Mouse (Mus musculus) limb, embryonic 11.5 days (tissue): ENCODE data around the gene Eif3k. TPM values are rescaled to one million over a fixed set of nuclear protein-coding genes. Genes with fewer than 3 reads are reported as not detected.

Experiments used
- ATAC-seq: fragments of 200-750 bp; cut with Nextera tagmentation; 2 replicates; pipeline ENCODE4 v1.8.0; 2017; ENCODE audit warnings: low read depth; ENCODE audit not compliant: insufficient number of reproducible peaks, low FRiP score, low TSS enrichment
- DNase-seq: peaks from one replicate; pipeline ENCODE4 v3.0.0-alpha.2; 2015; ENCODE audit warnings: low spot score
- H3K27ac ChIP-seq: fragments of 300-500 bp; sonication (generic); replicated peaks from 2 replicates; pipeline ENCODE4 v1.5.1; 2014; ENCODE audit warnings: low read depth, mild to moderate bottlenecking, low read length
- H3K27me3 ChIP-seq: fragments of 300-500 bp; sonication (generic); 2 replicates; pipeline ENCODE4 v1.6.1; 2014; ENCODE audit warnings: mild to moderate bottlenecking, low read length, mixed read lengths; ENCODE audit not compliant: control insufficient read depth, insufficient read depth
- H3K36me3 ChIP-seq: fragments of 300-500 bp; sonication (generic); 2 replicates; pipeline ENCODE4 v1.6.1; 2014; ENCODE audit warnings: mild to moderate bottlenecking, low read length, moderate library complexity, mixed read lengths; ENCODE audit not compliant: control insufficient read depth, insufficient read depth
- H3K4me1 ChIP-seq: fragments of 300-500 bp; sonication (generic); 2 replicates; pipeline ENCODE4 v1.6.1; 2014; ENCODE audit warnings: low read length, mixed read lengths; ENCODE audit not compliant: control insufficient read depth, insufficient read depth
- H3K4me2 ChIP-seq: fragments of 300-500 bp; sonication (generic); 2 replicates; pipeline ENCODE4 v1.6.1; 2014; ENCODE audit warnings: low read depth, mild to moderate bottlenecking, moderate library complexity; ENCODE audit not compliant: severe bottlenecking
- H3K4me3 ChIP-seq: fragments of 300-500 bp; sonication (generic); 2 replicates; pipeline ENCODE4 v1.5.1; 2014; ENCODE audit warnings: low read depth, low read length
- H3K9ac ChIP-seq: fragments of 300-500 bp; sonication (generic); 2 replicates; pipeline ENCODE4 v1.6.1; 2014; ENCODE audit warnings: mild to moderate bottlenecking, low read length
- H3K9me3 ChIP-seq: fragments of 300-500 bp; sonication (generic); 2 replicates; pipeline ENCODE4 v1.6.1; 2016; ENCODE audit warnings: low read length; ENCODE audit not compliant: control insufficient read depth
- WGBS: fragments of 180-500 bp; shearing (Covaris S2); extraction: QIAGEN DNeasy Blood & Tissue Kit; methylation state at CpG from one replicate; pipeline ENCODE4 v1.1.7; 2014; 5-methylcytosine and 5-hydroxymethylcytosine counted together
- polyA plus RNA-seq: library from polyadenylated mRNA; unstranded; fragments of >200 nt; fragmentation: Nextera tagmentation; extraction: Ambion mirVana; gene quantifications from 2 replicates; pipeline ENCODE4 v1.2.1, GENCODE M21; 2014

Gene Eif3k
- polyA plus RNA-seq, 1 experiment from 2014 or later: 476 TPM

DNA sequence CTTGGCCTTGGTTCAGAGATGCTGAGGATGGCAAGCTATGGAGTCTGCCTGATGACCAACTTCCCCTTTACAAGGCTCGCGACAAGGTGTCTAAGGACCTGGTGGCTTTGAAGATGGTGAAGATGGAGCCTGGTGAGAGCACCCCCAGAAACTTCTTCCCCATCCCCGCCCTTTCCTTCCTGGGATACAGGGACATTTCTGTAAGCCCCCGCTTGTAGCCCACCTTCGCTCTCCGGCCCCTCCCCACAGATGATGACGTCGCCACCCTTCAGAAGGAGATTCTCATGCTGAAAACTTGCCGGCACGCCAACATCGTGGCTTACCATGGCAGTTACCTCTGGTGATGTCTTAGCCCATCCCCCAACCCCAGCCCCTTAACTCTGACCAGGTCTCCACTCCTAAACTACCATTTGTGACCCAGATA, 1.5 kb upstream of the Eif3k start:
- DNase-seq: no peak
- H3K27ac ChIP-seq: 0 out of 2 replicates have a peak overlapping the region, but pooled peaks have one; percentile 39
- peak overlapping the region; percentile 95; the same call in 1 of the 2 replicates for H3K4me2 ChIP-seq
- peaks cover 12% of the 10 kb centered on the region for H3K4me1 ChIP-seq
- H3K9me3 ChIP-seq: no peaks in the 10 kb centered on the region
- no peak for ATAC-seq
- 67% methylated on average over 11 of the region's 11 CpGs for WGBS
- peak overlapping the region; percentile 92; the same call in 1 of the 2 replicates for H3K4me3 ChIP-seq
- no peaks in the 10 kb centered on the region for H3K27me3 ChIP-seq
- peaks cover 10% of the 10 kb centered on the region; the same call in 1 of the 2 replicates for H3K36me3 ChIP-seq
- H3K9ac ChIP-seq: peak overlapping the region; percentile 76

- Histone ChIP-seq H3K27ac (peak overlapping the region; percentile 53; the same call in 1 of the 2 replicates), H3K9me3 (no peaks in the 10 kb centered on the region), H3K9ac (peak overlapping the region; percentile 76), H3K4me1 (peaks cover 12% of the 10 kb centered on the region), H3K4me3 (peak overlapping the region; percentile 92), H3K27me3 (no peaks in the 10 kb centered on the region), H3K36me3 (peaks cover 16% of the 10 kb centered on the region; the same call in 1 of the 2 replicates), H3K4me2 (peak overlapping the region; percentile 95)
- peak; percentile 28; the same call in 1 of the 2 replicates for ATAC-seq
- DNase-seq: peak; percentile 47
- 14% methylated on average over 19 of the region's 19 CpGs for whole genome bisulfite sequencing
Measured at GRCm38 (mm10) chr7:28982274-28983013, 780 bp upstream of the Eif3k start.

DNA sequence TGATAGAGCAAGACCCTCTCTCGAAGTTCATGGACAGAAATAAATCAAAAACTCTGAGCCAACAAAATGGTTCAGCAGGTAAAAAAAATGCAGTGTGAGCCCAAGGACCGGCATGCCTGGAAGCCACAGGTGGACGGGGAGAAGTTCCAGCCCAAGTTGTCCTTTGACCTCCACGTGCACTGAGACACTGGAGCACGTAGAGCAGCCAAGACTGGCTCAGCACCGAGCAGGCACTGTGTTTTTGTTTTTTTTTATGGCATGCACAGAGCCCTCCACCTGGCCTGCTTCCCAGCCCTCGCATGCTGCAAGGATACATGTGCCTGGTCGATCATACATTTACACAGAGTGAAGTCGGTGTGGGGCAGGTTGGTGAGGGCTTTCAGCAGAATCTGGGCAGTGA, 4.1 kb downstream of the Eif3k start:
- Histone ChIP-seq H3K9me3 (no peaks in the 10 kb centered on the region), H3K4me3 (no peak overlapping the region), H3K4me1 (peaks cover 4% of the 10 kb centered on the region), H3K36me3 (peaks cover 31% of the 10 kb centered on the region; the same call in 1 of the 2 replicates), H3K27ac (no peak overlapping the region), H3K4me2 (no peak overlapping the region), H3K9ac (no peak overlapping the region), H3K27me3 (no peaks in the 10 kb centered on the region)
- 97% methylated on average over 9 of the region's 9 CpGs for WGBS
- ATAC-seq (no peak), DNase-seq (no peak)

DNA sequence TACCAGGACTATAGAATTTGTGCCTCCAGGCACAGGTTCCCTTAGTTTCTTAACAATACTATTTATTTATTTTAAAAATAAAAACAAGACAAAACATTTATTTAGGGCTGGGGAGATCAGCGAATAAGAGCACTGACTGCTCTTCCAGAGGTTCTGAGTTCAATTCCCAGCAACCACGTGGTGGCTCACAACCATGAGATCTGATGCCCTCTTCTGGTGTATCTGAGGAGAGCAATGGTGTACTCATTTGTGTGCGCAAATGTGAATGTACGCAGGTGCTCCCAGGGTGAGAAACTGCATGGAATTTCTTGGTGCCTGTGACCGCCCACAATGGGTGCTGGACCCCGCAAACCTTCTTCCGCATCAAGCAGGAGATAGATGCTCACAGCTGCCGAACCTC, 8.6 kb downstream of the Eif3k start:
- no peaks in the 10 kb centered on the region for H3K9me3 ChIP-seq
- no peak overlapping the region for H3K4me2 ChIP-seq
- H3K4me1 ChIP-seq: no peaks in the 10 kb centered on the region
- DNase-seq (no peak), ATAC-seq (no peak)
- 84% methylated on average over 8 of the region's 8 CpGs for WGBS
- H3K4me3 ChIP-seq: no peak overlapping the region
- peaks cover 27% of the 10 kb centered on the region for H3K36me3 ChIP-seq
- no peak overlapping the region for H3K9ac ChIP-seq
- no peaks in the 10 kb centered on the region for H3K27me3 ChIP-seq
- H3K27ac ChIP-seq: no peak overlapping the region

- Histone ChIP-seq H3K27me3 (no peaks in the 10 kb centered on the region), H3K36me3 (peaks cover 23% of the 10 kb centered on the region), H3K4me3 (no peak overlapping the region), H3K4me1 (no peaks in the 10 kb centered on the region), H3K4me2 (no peak overlapping the region), H3K9ac (no peak overlapping the region), H3K27ac (no peak overlapping the region), H3K9me3 (no peaks in the 10 kb centered on the region)
- DNase-seq: peak; percentile 91
- WGBS: 68% methylated on average over 8 of the region's 8 CpGs
- ATAC-seq: no peak
Measured at GRCm38 (mm10) chr7:28972542-28972985, 9.1 kb downstream of the Eif3k start.

- Histone ChIP-seq H3K4me1 (no peaks in the 10 kb centered on the region), H3K27me3 (no peaks in the 10 kb centered on the region), H3K4me2 (no peak overlapping the region), H3K36me3 (peaks cover 19% of the 10 kb centered on the region), H3K27ac (no peak overlapping the region), H3K9ac (no peak overlapping the region), H3K4me3 (no peak overlapping the region), H3K9me3 (no peaks in the 10 kb centered on the region)
- WGBS: 83% methylated on average over 6 of the region's 6 CpGs
- DNase-seq (no peak), ATAC-seq (no peak)
Measured at GRCm38 (mm10) chr7:28971770-28972269, 9.8 kb downstream of the Eif3k start.

- H3K4me1 ChIP-seq: no peaks in the 10 kb centered on the region
- DNase-seq (no peak), ATAC-seq (no peak)
- H3K9me3 ChIP-seq: no peaks in the 10 kb centered on the region
- H3K4me2 ChIP-seq: no peak overlapping the region
- H3K36me3 ChIP-seq: peaks cover 17% of the 10 kb centered on the region
- no peak overlapping the region for H3K27ac ChIP-seq
- H3K4me3 ChIP-seq: no peak overlapping the region
- no peaks in the 10 kb centered on the region for H3K27me3 ChIP-seq
- H3K9ac ChIP-seq: no peak overlapping the region
- 92% methylated on average over 7 of the region's 7 CpGs for WGBS
Measured at GRCm38 (mm10) chr7:28971029-28971428, 10.6 kb downstream of the Eif3k start.

DNA sequence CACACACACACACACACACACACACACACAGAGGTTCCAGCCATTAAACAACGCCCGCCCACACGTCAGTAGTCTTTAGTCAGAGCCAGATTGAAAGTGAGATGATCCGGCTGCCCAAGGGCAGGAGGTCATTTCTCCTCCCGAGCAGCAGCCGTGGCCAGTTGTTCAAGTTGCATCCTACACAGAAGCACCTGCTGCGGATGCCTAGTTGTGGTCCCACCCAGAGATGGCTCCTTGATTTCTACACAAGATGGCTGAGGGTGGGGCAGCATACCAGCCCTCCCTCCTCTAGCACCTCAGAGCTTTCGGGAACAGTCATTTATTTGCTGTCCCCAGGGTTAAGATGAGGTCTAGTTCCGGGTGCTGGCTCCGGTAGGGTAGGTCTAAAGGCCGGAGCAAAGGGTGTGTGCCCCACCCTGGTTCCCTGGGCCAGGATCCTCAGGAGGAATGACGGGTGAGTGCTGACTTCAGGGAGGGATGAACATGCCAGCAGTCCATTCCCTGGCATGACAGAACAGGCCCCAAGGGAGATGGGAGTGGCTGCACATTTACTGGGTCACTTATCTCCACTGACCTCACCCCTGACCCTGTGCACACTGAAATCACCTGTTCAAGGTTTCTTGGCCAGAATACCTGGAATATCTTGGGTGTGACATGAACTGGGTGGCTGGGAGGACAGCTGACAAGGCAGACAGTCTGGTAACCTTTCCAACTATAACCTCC, 11.8 kb downstream of the Eif3k start:
- H3K4me1 ChIP-seq: no peaks in the 10 kb centered on the region
- no peak overlapping the region for H3K27ac ChIP-seq
- no peak overlapping the region for H3K9ac ChIP-seq
- H3K9me3 ChIP-seq: no peaks in the 10 kb centered on the region
- H3K4me2 ChIP-seq: no peak overlapping the region
- no peak overlapping the region for H3K4me3 ChIP-seq
- H3K27me3 ChIP-seq: no peaks in the 10 kb centered on the region
- DNase-seq: no peak
- H3K36me3 ChIP-seq: peaks cover 16% of the 10 kb centered on the region
- WGBS: 75% methylated on average over 12 of the region's 12 CpGs
- peak; percentile 35; the same call in 1 of the 2 replicates for ATAC-seq
